Mouse (Mus musculus): ENCODE measurements around the gene Cntn5. TPM values are rescaled to one million over a fixed set of nuclear protein-coding genes. Genes with fewer than 3 reads are reported as not detected.
"Not testable (repeated sequence)": the region's sequence is repeated elsewhere in the genome, so short reads cannot be mapped to it uniquely, and the experiment has no call there.

Gene Cntn5
- polyA plus RNA-seq, 1 experiment from 2014 or later = not detected

DNA sequence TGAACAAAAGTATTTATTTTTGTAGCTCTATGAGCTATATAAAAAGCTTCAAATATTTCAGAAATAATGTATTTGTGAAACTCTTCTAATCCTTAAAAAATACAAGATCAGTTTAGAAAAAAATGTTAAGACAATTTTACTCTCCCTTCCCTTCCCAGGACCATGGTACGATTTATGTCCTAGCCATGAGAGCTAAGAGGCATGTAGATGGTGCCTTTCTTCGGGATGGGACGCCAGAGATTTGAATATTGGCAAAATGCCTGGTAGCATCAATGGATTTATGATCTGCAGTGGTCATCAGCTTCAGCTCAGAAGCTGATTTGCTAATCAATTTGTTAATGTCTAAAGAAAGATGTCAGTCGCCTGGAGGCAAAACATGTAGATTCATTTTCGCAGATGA lies 258.6 kb downstream of the Cntn5 start:
- H3K9ac ChIP-seq = no peak overlapping the region
- 74% methylated on average over 5 of the region's 5 CpGs for WGBS (ENCODE audit: insufficient replicate concordance)
- H3K27me3 ChIP-seq (replicated peaks) = no peaks in the 10 kb centered on the region
- no peak overlapping the region for H3K4me3 ChIP-seq
- no peaks in the 10 kb centered on the region for H3K4me1 ChIP-seq
- H3K4me2 ChIP-seq = no peak overlapping the region
- no peak overlapping the region for H3K27ac ChIP-seq
- H3K36me3 ChIP-seq = no peaks in the 10 kb centered on the region
- no peaks in the 10 kb centered on the region for H3K9me3 ChIP-seq (replicated peaks)
- no peak for ATAC-seq

DNA sequence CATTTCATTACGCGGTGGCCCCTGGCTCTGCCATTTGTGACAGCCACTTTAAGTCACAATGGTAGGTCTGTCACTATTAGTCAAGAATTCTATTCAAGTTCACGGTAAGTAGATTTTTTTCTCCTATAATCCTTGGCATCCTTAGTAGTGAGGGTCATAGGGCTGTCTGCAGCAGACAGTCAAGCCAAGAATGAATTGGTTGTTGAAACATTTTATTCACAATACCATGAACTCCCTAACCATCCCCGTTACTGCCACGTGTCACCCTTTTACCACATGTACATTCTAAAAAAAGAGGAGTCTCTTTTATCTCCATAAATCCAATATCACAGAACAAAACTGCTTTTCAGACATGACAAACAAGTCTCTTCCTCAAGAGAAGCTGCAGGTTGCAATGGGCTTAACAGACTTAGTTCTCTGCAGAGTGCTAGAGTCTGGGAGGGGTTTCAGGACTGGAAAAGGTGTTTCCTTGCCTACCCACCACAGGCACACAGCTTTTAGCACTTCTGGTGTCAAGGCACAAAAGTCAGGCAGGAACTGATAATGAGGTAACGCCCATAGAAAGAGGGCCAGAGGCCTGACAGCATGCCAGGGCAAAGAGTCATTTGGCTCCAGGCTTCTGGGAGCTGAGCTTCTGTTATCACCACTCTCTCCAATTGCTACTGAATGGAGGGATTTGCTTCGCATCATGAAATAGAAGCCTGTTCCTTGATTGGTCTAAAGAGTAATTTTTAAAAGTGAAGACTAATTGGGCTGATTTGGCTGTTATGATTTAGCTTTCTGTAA lies 259.3 kb downstream of the Cntn5 start:
- Histone ChIP-seq H3K4me1 (no peaks in the 10 kb centered on the region), H3K36me3 (no peaks in the 10 kb centered on the region), H3K27me3 (replicated peaks) (no peaks in the 10 kb centered on the region), H3K4me3 (no peak overlapping the region), H3K9me3 (replicated peaks) (no peaks in the 10 kb centered on the region), H3K27ac (no peak overlapping the region), H3K4me2 (no peak overlapping the region), H3K9ac (no peak overlapping the region)
- no peak for ATAC-seq
- 46% methylated on average over 7 of the region's 7 CpGs for WGBS (ENCODE audit: insufficient replicate concordance)

DNA sequence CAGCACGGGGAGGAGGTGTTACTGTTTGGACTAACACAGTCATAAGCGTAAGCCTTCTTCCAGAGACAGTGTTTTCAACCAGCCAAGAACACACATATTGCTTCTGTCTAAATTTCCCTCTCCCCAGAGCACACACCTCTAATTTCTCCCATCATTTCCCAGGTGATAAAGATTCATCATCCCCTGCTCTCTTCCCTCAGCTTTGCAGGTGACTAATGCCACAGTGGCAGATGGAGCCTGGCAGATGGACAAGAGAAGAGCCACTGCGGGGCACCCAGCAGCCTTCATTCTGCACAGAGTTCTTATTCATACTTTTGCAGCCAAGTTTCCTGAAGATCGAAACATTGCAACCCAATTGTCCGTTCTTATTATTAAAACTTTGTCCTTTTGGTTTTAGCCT lies 286.5 kb downstream of the Cntn5 start:
- H3K4me1 ChIP-seq = no peaks in the 10 kb centered on the region
- H3K4me2 ChIP-seq = no peak overlapping the region
- H3K27me3 ChIP-seq (replicated peaks) = no peaks in the 10 kb centered on the region
- H3K27ac ChIP-seq = no peak overlapping the region
- no peaks in the 10 kb centered on the region for H3K36me3 ChIP-seq
- H3K9me3 ChIP-seq (replicated peaks) = no peaks in the 10 kb centered on the region
- H3K4me3 ChIP-seq = no peak overlapping the region
- no peak overlapping the region for H3K9ac ChIP-seq
- ATAC-seq = no peak
- WGBS (ENCODE audit: insufficient replicate concordance) = 59% methylated on average over 5 of the region's 5 CpGs

DNA sequence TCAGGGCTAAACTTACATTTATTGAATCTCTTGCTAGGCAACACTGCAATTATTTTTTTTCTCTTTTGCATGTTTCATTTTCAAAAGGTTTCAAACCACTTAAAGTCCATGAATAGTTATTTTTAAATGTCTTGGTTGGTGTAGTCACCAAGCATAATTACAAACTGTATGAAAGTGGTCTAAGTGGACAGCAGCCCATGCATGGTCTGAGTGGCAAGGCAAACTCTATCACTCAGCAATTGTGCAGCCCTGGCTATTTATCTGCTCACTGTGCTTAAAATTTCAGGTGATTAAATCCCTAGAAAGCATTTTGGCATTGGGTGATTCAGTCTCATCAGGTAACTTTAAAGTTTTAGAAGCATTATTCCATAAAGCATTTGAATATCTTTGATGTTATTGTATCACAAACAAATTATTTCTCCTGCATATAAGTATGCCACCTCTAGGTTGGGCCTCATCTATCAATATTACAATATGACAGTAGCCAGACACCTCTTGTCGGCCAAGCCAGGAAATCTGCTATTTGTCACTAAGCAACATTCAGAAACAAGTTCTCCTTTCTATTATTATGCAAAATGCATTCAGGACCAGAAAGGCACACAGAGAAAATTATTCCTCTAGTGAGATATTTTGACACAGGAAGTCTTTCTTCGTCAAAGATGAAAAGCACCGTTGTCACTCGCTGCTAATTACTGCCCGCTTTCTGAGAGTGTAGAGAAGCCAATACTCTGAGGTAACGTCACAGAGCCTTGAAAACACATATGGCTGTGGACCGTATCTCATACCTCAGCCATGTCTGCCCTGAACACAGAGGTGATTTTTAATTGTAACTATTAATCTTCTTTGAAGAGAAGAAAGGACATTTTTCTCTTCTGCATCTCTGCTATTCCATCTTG lies 329.0 kb downstream of the Cntn5 start:
- no peak for ATAC-seq
- Histone ChIP-seq H3K27me3 (replicated peaks) (no peaks in the 10 kb centered on the region), H3K4me1 (no peaks in the 10 kb centered on the region), H3K9ac (no peak overlapping the region), H3K9me3 (replicated peaks) (no peaks in the 10 kb centered on the region), H3K4me2 (no peak overlapping the region), H3K36me3 (no peaks in the 10 kb centered on the region), H3K4me3 (no peak overlapping the region), H3K27ac (no peak overlapping the region)
- WGBS (ENCODE audit: insufficient replicate concordance) = 73% methylated on average over 7 of the region's 7 CpGs

DNA sequence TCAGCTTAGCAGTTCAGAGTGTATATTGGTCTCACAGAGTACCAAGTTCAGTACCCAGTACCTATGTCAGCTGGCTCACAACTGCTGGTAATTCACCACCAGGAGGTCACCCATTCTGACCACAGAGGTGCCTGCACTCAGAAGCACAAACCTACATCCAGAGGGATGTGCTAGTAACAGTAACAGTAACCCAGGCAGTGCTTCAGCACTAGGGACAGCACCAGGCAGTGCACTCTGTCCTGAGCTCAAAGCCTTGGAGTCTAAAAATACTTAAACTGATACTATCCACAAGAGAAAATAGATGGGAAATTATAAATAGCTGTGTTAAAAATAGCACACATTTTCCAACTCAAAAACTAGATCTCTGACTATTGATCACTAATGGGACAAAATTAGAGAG lies 334.7 kb downstream of the Cntn5 start:
- no peaks in the 10 kb centered on the region for H3K36me3 ChIP-seq
- no peak overlapping the region for H3K4me3 ChIP-seq
- no peak for ATAC-seq
- H3K4me2 ChIP-seq = no peak overlapping the region
- H3K4me1 ChIP-seq = no peaks in the 10 kb centered on the region
- no peaks in the 10 kb centered on the region for H3K9me3 ChIP-seq (replicated peaks)
- no peaks in the 10 kb centered on the region for H3K27me3 ChIP-seq (replicated peaks)
- no peak overlapping the region for H3K9ac ChIP-seq
- no peak overlapping the region for H3K27ac ChIP-seq

DNA sequence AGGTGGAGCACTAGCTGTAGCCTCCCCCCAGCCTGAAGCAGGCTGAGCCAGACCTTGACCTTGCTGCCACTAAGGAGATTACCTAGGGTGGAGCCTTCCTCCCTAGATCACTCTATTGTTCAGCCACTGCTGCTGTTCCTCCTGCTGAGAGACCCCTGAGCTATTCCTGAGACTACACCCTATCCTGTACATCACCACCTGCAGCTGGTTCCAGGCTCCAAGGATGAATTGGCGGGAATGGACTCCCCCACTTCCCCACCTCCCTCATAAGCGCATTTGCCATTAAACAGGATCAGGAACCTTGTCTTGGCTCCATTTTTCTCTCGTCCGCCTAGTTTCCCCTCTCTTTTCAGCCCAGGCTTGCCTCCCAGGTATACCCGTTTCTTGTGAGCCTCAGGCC lies 363.7 kb downstream of the Cntn5 start:
- not testable (repeated sequence) for H3K4me1 ChIP-seq; H3K9ac ChIP-seq; H3K27ac ChIP-seq; H3K4me2 ChIP-seq; H3K4me3 ChIP-seq; H3K9me3 ChIP-seq (replicated peaks); H3K36me3 ChIP-seq; ATAC-seq; H3K27me3 ChIP-seq (replicated peaks)
- WGBS (ENCODE audit: insufficient replicate concordance) = 52% methylated on average over 5 of the region's 5 CpGs

DNA sequence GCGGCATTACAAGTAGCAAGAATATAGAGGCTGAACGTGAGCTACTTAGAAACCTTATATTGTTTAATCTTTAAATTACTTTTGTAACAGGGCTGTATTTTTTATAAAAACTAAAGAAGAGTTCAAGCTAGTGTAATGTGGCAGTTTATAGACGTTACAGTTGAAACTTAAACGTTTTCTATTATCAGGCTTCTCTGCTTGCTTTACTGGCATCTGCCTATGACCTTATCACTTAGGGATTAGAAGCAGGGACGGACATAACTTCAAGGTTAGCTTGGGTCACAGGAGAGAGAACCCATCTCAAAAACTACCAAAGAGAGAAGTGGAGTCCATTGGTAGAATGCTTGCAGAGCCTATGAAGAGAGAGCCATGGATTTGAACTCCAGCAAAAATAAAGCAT lies 372.3 kb downstream of the Cntn5 start:
- no peak for ATAC-seq
- no peak overlapping the region for H3K4me3 ChIP-seq
- no peak overlapping the region for H3K27ac ChIP-seq
- 64% methylated on average over 5 of the region's 5 CpGs for WGBS (ENCODE audit: insufficient replicate concordance)
- no peaks in the 10 kb centered on the region for H3K27me3 ChIP-seq (replicated peaks)
- H3K9me3 ChIP-seq (replicated peaks) = no peaks in the 10 kb centered on the region
- H3K36me3 ChIP-seq = no peaks in the 10 kb centered on the region
- no peak overlapping the region for H3K4me2 ChIP-seq
- no peaks in the 10 kb centered on the region for H3K4me1 ChIP-seq
- no peak overlapping the region for H3K9ac ChIP-seq

DNA sequence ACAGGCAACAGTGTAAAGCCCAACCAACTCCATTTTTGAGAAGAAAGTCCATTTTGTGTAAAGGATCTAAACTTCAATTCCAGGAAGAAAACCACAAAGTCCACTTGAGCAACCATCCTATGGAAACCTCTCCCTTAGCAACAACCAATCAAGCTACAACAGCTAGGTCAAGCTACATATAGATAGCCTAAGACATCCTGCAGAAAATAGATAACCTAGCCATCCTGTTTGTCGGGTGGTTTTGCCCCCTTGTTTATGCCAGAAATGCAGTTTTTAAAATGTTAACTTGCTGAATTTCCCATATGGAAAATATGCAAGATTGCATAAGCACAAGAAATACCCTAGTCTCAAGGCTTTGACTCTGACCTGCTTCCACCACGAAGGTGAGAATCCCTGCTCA lies 373.5 kb downstream of the Cntn5 start:
- ATAC-seq = no peak
- no peak overlapping the region for H3K4me3 ChIP-seq
- H3K36me3 ChIP-seq = no peaks in the 10 kb centered on the region
- H3K27me3 ChIP-seq (replicated peaks) = no peaks in the 10 kb centered on the region
- no peak overlapping the region for H3K27ac ChIP-seq
- no peak overlapping the region for H3K9ac ChIP-seq
- H3K9me3 ChIP-seq (replicated peaks) = no peaks in the 10 kb centered on the region
- 61% methylated on average over 2 of the region's 2 CpGs for WGBS (ENCODE audit: insufficient replicate concordance)
- H3K4me1 ChIP-seq = no peaks in the 10 kb centered on the region
- H3K4me2 ChIP-seq = no peak overlapping the region

DNA sequence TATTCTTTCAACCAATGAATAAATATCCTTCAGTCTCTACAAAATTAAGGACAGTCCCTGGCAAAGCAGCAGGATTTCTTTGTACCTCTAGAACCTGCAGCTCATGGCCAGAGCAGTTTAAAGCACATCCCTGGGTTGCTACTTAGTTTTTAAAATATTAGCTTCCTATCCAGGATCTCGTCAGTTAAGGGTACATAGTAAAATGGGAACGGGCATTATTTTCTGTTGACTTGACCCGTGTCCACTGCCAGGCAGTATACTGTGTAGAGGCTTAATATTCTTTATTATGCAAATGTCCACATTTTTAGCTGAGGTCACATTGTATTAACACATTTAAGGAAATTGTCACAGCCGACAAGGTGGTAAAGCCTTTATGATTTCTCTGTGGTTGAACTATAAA lies 375.0 kb downstream of the Cntn5 start:
- no peak for ATAC-seq
- no peaks in the 10 kb centered on the region for H3K36me3 ChIP-seq
- H3K27ac ChIP-seq = no peak overlapping the region
- H3K4me1 ChIP-seq = no peaks in the 10 kb centered on the region
- H3K4me3 ChIP-seq = no peak overlapping the region
- no peaks in the 10 kb centered on the region for H3K9me3 ChIP-seq (replicated peaks)
- no peak overlapping the region for H3K9ac ChIP-seq
- H3K27me3 ChIP-seq (replicated peaks) = no peaks in the 10 kb centered on the region
- WGBS (ENCODE audit: insufficient replicate concordance) = 74% methylated on average over 4 of the region's 4 CpGs
- H3K4me2 ChIP-seq = no peak overlapping the region

DNA sequence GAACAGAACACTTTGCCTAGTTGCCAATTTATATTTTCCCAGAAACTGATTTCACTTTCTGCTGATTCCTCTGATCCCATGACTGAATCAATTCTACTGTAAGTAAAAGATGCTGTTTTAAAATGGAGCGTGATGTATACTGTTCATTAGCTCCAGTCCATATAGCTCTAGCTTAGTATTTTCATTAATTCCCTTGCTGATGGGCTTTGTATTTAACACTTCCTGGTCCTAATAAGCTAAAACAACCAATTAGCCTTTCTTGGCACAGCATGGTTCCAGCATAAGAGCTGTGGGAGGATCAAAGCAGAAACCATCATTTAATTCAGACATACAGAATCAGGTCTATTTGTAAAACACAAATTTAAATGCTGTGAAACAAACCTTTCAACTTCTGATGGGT lies 375.5 kb downstream of the Cntn5 start:
- no peak overlapping the region for H3K4me2 ChIP-seq
- no peak overlapping the region for H3K9ac ChIP-seq
- H3K36me3 ChIP-seq = no peaks in the 10 kb centered on the region
- H3K4me1 ChIP-seq = no peaks in the 10 kb centered on the region
- no peaks in the 10 kb centered on the region for H3K27me3 ChIP-seq (replicated peaks)
- no peak for ATAC-seq
- H3K27ac ChIP-seq = no peak overlapping the region
- 70% methylated on average over 1 of the region's 1 CpGs for WGBS (ENCODE audit: insufficient replicate concordance)
- no peak overlapping the region for H3K4me3 ChIP-seq
- no peaks in the 10 kb centered on the region for H3K9me3 ChIP-seq (replicated peaks)

DNA sequence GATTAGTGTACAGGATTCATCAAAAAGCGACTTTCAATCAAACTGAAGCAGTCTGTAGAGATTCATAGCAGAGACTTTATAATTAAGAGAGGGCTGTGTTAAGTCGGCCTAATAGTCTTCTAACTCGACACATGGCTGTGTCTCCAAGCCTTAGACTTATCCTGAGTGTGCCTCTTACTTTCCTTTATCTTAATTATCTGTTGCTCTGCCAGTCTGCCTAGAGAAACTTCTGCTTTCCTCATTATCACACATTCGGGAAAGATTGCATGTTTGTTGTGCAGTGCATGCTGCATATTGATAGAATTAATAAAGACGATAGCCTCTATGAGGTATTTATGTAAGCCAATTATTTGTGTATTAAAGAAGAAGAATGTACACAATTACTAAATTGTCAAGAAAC lies 375.9 kb downstream of the Cntn5 start:
- Histone ChIP-seq H3K27ac (no peak overlapping the region), H3K9ac (no peak overlapping the region), H3K36me3 (no peaks in the 10 kb centered on the region), H3K4me2 (no peak overlapping the region), H3K9me3 (replicated peaks) (no peaks in the 10 kb centered on the region), H3K4me3 (no peak overlapping the region), H3K4me1 (no peaks in the 10 kb centered on the region), H3K27me3 (replicated peaks) (no peaks in the 10 kb centered on the region)
- WGBS (ENCODE audit: insufficient replicate concordance) = 47% methylated on average over 5 of the region's 5 CpGs
- no peak for ATAC-seq

DNA sequence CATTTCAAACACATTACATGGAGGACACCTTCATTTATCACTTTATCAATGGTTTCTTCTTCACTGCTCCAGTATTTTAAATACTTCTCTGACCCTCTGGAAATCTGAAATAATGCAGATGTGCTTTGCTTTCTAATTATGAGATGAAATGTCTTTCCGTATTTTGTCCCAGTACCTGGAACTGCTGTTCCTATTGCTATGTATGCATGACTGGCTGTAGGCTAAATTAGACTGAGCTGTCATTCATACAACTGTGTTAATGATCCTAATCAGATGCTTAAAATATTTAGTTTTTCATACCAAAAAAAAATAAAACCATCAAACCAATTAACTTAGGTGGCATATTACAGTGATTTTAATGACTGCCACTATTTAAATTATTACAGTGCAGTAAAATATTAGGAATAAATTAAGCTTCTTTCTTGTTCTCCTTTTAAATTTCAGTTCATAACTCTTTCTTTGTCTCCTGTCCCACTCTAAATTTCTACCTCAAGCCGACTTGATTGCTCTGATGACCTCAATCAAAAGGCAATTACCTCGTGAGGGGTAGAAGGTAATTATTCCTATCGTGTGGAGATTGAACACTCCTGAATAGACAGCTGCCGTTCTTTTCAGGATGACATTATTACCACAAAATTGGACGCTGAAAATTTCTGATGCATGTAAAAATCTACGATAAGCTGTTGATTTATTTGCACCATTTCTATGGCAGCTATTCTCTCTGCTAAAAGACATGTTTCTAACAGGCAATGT lies 378.5 kb downstream of the Cntn5 start:
- 59% methylated on average over 7 of the region's 7 CpGs for WGBS (ENCODE audit: insufficient replicate concordance)
- no peak overlapping the region for H3K27ac ChIP-seq

More for the DNA sequence above, 378.5 kb downstream of the Cntn5 start:
- Histone ChIP-seq H3K9me3 (replicated peaks) (no peaks in the 10 kb centered on the region), H3K4me2 (no peak overlapping the region), H3K36me3 (no peaks in the 10 kb centered on the region), H3K4me1 (no peaks in the 10 kb centered on the region), H3K9ac (no peak overlapping the region), H3K27me3 (replicated peaks) (no peaks in the 10 kb centered on the region), H3K4me3 (no peak overlapping the region)
- ATAC-seq = no peak

Data from liver, embryonic 12.5 days (tissue).